Mouse (Mus musculus): ENCODE measurements around the gene Efcab10. TPM values are rescaled to one million over a fixed set of nuclear protein-coding genes. Genes with fewer than 3 reads are reported as not detected.

Gene Efcab10
- 1 to 10 TPM; 3.2 to 3.5 TPM for total RNA-seq (2021)
- long read RNA-seq, transcript Efcab10-201 (4 exons, 673 nt) = major isoform, 5 of 5 reads
- long read RNA-seq, partial matches to known transcripts = 0 of 5 reads
- long read RNA-seq, other reads (novel, unspliced or antisense) = 0 of 5 reads

DNA sequence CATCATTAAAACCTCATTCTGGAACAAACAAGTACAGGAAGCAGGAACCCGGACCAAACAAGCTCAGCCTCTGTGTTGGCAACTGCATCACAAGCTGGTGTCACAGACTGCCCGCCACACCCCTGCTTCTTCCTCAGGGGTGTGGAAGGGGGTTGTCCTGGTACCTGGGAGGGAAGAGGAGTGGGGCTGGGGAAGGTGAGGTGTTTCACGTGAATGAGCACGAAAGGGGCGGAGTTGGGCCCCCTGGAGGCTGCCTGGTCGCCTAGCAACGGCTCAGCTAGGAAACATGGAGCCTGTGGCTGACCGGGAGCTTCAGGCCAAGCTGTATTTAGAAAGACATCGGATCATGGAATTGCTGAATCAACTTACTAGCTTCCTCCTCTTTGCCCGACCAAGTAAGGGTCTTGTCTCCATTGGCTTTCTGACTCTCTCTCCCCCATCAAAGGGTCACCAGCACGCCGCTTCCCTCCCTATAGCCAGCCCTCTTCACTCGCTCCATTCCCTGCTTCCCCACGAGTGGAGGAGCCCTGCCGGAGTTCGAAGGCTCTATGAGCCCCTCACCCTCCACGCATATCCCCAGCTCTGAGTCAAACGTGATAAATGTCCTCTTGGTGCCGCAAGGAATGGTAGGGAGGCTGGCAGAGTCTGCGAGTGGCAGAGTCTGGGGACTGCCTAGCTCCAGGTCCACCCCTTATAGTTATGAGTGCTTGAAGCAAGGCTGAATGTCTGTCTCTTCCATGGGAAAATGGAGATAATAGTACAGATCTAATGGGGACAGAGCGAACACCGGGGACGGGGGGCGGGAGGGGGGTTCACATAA is at the start of gene Efcab10:
Gene Efcab10 (plus strand): TSS at position 51 of the 820 bp plus-strand sequence.
- peak; percentile 58 to 77 for DNase-seq (ENCODE audit: low spot score in 2 of 2)

DNA sequence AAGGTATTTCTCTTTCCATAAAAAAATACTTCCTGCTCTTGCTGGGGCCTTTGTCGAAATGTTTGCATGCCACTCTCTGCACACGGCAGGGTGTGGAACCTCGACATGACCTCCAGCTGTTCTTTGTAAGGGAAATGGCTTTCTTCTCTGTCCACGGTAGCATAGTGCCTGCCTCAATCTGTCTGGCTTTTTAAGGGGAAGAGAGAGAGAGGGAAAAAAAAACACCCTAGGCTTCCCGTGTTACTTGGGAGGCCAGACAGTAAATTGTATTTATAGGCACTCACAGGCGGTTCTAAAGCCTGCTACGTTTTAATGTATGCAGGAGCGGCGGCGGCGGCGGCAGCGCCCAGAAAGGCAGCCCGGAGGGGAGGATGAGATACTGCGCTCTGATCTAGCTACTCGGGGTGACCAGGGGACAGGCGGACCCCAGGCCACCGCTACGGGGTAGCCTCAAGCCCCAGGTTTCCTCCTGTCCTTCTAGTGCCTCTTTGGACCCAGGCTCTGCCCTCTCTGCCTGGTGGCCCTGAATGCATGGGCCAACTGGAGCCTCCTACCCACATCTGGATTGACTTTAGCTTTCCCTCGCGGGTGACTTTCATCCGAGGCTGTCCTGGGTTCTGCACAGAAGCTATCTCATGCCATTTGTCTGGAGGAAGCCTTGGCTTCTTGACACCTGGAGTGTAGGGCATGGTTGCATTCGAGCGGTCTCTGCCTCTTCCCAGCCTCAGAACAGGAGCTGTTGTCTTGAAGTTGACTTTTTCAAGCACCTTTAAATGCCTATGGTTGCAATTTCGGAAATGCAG is 49.5 kb upstream of the Efcab10 start:
- DNase-seq (ENCODE audit: low spot score in 2 of 2) = no peak

DNA sequence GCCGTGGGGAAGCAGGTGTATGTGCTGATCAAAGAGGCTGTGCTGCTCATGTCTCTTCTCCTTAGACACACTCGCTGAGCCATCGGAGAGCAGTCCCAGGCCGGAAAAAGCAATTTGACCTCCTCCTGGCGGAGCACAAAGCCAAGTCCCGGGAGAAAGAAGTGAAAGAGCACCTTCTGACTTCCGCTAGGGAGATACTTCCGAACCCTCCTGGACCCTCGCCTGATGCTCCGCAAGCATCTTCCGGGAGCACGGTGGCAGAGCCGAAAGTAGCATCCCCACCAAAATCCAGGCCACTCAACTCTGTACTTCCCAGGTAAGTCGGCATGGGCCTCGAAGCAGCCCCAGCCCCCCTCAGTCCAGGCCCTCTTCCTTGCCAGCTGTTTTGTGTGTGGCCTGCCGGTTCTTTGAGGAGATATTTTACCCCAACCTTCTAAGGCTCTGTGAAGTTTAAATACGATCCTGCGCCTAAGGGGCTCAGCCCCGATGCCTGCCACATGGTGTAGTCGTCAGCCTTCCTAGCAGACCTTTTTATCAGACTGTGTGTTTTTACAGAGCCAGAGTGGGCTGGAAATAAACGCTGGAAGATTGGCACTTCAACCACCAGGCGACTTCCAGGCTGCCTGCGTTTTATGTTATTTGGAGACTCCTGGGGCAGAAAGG is 48.8 kb upstream of the Efcab10 start:
- no peak for DNase-seq (ENCODE audit: low spot score in 2 of 2)

DNA sequence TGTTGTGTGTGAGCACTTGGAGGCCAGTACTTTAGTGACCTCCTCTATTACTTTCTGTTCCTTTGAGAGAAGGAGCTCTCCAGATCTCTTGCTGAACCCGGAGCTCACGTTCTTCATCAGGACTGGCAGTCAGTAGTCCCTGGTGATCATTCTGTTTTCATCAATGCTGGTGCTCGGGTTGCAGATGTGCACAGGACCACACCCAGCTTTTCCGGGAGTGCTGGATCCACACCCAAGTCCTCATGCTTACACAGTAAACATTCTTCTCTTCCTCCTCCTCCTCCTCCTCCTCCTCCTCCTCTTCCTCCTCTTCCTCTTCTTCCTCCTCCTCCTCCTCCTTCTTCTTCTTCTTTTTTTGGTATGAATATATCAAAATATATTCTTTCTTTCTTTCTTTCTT is 42.0 kb upstream of the Efcab10 start:
- no peak for DNase-seq (ENCODE audit: low spot score in 2 of 2)

DNA sequence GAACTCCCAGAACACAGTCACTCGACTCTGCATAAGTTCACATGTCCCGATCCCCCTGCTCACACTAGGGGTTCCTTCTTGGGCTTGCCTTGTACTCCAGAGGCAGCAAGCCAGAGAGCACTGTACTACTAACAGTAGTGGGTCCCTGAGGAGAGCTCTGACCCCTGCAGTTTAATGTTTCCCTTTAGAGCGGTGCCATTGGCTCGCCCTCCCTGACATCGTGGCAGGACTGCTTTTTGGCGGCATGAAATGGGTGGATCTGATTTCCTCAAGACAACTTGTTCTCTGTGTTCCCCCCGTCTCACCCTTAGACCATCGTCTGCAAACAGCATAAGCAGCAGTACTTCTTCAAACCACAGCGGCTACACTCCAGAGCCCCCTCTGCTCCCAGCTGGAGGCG is 36.3 kb upstream of the Efcab10 start:
- no peak for DNase-seq (ENCODE audit: low spot score in 2 of 2)

DNA sequence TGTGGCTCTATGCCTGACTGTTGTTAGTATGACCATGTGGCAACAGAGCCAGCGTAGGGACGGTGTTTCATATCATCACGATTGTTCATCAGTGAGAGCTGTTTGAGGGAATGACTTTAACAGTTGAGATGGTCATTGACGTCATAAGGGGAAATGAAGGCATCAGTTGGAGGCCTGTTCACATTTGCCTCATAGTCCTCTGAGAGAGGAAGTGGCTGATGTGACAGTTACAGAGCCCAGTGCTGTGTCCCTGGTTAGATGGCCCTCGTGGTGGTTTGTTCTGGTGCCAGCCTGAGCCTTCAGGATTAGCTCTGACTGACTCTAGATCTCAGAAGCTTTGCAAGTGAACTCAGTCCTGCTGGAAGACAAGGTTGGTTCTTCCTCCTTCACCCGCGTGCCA is 35.4 kb upstream of the Efcab10 start:
- no peak for DNase-seq (ENCODE audit: low spot score in 2 of 2)

DNA sequence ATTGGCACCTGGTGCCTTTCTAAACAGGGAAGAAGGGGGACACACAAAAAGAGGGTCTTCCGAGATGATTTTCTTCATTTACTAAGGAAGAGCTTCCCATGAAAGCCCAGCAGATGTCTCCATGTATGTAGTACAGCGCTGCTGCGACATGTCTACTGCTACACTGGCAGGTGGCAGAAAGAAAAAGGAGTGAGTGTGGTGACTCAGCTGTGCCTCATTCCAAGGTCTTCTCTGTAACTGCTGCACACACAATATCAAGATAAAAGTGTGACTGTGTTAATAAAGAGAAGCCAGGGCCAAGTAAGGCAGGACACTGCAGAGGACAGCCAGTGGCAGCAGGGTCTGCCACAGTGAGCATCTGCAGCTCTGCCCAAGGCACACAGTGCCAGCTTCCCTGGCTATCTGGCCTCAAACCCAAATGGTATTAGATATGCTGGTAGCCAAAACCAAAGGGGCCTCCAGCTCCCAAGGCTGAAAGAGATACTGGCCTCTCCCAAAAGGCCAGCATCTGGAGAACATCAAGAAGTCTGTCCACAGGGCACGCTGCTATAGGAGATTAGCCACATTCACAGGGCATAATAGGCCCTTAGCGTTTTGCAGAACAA is 34.7 kb upstream of the Efcab10 start:
- DNase-seq (ENCODE audit: low spot score in 2 of 2) = peak in 1 of 2 experiments; percentile 31

DNA sequence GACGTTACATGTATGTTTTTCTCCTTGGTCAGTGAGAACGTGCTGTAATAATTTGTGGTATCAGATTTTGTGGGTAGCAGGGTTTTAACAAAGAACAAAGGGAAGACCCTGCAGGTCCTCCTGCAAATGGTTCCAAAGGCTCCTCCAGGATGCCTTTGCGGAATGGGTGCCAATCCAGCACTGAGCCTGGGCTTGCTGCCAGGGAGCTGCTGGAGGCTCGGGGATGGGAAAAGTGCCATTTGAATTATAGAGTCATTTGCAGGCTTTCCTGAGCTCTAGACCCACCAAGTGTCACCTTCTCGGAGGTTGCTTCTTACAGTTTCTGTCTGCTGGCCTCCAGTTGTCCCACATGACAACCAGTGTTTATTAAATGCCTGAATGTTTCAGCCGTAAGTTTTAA is 33.9 kb upstream of the Efcab10 start:
- peak; percentile 65 to 84 for DNase-seq (ENCODE audit: low spot score in 2 of 2)

DNA sequence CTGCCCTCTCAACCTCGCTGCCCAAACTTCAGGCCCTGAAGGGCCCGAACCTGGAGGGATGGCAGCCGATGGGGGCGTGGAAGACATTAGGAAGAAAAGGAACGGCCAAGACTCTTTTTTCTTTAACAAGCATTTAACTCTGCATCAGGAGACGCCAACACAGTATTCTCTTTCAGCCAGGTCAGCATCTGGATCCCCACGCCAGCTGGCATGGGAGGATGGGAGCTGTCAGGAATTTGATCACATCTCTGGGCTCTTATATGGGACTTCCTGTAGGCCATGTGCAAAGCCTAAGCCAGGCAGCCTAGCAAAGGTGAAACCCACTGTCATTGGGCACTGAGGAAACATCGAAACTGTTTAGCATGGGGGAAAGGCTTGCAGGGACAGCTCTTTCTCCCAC is 30.1 kb upstream of the Efcab10 start:
- DNase-seq (ENCODE audit: low spot score in 2 of 2) = no peak

DNA sequence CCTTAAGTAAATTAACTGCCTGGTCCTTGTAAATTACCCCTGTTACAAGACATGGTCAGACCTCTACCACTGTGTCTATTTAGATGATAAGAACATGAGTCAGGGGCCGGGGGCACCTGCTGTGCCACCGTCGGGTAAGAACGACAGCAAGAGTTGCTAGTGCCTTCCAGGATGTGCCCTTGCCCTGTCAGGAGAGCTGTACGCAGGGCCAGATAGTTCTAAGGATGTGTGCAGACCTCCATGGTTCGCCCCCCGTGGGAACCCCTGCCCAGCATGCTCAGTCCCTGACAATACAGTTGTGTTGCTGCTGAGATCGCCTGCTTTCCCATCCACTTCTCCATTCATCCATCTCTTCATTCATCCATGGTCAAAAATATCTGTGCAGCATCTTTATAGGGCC is 29.5 kb upstream of the Efcab10 start:
- DNase-seq (ENCODE audit: low spot score in 2 of 2) = no peak

DNA sequence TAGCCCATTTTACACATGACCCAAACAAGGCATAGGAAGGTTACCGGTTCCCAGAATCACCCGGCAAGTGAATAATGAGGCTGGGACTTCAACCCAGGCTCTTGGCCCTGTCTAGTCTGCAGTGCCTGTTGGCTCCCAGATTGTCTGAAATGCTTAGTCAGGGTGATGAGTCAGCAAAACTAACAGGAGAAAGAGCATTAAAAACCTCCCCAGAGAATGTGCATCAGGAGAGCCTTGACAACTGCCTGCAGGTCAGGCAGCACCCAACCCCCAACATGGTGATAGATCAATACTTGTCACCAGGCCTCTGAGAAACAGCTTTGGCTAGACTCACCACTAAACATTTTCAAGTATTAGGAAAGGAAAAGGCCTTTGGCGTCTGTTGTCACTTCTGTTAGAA is 25.1 kb upstream of the Efcab10 start:
- no peak for DNase-seq (ENCODE audit: low spot score in 2 of 2)

DNA sequence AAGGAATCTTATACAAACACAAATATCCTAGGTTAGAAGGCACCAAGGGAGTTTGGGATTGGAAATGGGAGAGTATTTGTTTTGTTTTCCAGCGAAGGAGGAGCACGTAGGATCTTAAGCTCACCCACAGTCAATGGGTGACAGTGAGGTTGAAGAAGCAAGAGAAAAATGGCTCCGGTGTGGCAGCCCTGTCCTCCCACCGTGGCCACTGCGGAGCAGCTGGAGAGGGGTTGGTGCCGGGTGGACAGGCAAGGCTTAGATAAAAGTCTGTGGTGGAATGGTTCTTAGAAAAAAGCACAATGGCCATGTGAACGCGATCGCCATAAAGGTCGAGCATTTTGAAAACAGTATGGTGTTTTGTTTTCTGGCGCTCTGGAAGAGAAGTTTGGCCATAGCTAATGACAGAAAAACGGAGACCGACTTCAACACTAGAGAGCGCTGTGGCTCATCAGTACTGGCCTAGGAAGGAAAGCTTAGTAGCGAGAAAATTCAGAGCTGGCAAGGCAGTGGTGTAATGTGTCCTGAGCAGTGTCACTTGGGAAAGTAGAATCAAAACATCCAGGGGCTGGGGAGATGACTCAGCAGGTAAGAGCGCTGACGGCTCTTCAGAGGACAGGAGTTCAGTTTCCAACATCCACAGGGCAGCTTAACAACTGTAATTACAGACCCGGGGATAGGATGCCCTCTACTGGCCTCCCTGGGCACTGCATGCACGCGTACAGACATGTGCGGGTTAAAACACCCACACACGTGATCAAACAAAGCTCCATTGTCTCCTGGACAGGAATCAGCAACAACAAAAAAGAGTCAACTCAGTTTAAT is 14.8 kb upstream of the Efcab10 start:
- DNase-seq (ENCODE audit: low spot score in 2 of 2) = peak; percentile 55 to 85

DNA sequence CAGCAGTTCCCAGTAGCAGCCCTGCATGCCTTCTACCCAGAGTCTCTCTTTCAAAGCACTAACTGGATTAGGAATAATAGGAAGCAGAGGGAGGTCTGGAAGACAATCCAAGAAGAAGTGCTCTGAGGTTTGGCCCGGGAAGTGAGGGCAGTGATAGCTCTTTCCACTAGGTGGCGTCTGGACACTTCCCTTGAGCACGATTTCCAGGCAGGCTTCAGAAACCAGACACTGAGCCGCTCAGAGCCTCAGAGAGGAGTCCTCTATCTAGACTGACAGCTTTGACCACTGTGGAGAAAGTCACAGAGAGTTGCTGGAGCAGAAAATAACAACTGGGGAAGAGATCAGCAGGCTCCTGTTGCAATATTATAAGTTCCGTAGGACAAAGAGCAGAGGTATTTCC is 5.8 kb upstream of the Efcab10 start:
- DNase-seq (ENCODE audit: low spot score in 2 of 2) = peak; percentile 61 to 89

DNA sequence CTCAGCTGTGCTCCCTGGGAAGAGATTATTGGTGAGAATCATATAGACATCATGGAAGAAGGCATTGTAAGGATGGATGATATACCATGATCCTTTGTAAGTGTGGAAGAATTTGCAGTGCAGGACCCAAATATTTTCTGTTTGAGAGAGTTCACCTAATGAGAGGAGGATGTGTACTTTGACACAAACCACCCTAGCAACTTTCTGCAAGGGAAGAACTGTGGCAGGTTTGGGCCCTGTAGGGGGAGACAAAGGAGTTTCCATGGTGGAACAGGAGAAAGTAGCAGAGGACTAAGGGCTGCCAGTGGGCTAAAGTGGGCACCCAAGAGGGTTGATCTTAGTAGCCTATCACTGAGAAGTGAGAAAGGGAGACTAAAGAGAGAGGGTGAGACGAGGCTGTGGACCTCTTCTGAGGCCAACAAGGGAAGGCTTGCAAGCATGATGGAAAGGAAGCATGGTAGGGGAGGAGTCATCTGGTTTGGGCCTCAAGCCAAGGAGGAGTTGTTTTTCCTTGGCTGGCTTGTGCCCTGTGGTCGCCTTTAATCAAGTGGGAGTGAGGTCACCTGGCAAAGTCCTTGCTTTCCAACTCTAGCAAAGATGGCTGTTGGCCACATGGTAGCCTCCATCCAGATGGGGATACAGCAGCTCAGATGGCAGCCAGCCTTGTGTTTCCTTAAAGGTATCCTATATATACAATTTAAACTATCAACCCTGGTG is 3.7 kb upstream of the Efcab10 start:
- DNase-seq (ENCODE audit: low spot score in 2 of 2) = no peak

DNA sequence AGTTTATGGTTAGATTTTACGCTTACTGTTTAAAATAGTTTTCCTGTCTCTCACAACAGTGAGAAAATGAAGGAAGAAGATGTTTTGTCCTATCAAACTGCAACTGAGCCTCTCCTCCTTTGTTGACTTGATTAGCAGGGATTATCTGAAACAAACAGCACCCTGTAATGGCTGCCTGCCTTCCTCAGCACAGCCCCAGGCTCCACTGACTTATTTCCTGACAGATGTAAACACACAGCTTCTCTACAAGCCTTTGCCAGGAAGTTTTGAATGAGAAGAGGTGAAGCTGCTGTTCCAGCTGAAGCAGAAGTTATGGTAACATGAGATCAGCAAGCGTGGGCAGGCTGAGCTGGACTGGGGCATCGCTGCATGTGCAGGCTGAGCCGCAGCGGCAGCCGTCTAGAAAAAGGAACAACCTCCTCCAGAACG is 8.6 kb downstream of the Efcab10 start:
- DNase-seq (ENCODE audit: low spot score in 2 of 2) = no peak

DNA sequence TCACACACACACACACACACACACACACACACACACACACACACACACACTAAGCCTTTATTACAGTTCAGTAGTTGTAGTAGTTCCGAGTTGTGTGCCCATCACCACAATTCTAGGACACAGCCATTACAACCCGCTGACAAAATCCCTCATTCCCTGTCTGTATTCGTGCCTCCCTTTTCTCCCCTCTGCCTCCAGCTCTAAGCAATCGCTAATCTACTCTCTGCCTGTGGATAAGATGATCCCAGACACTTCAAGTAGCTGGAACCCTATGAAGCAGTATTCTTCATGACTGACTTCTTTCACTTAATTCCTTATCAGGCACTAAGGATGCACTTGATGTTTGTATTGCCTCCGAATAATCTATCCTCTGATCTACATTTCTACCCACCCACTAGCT is 10.3 kb downstream of the Efcab10 start:
- no peak for DNase-seq (ENCODE audit: low spot score in 2 of 2)

DNA sequence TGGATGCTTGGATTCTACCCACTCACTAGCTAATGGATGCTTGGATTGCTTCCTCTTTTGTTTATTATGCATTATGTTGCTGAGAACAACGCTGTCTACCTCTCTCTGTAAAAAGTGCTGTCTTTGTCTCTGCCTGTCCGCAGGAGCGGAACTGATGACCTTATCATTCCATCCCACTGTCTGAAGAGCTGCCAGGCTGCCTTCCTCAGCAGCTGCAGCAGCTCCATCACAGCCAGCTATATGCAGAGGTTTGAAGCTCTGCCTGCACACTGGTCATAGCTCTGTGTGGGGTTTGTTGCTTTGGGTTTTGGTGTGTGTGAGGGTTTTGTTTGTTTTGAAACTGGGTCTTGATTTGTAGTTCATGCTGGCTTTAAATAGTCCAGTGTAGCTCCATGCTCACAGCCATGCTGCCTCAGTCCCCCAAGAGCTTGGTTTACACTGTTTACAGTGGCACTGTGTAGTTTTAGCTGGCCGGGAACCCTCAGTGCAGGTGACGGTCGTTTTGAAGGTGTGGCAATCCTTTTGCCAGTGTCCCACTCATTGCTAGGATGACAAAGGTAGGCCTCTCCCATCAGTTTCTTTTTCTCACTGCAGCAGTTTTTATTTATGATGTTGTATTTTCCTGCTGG is 10.9 kb downstream of the Efcab10 start:
- DNase-seq (ENCODE audit: low spot score in 2 of 2) = peak in 1 of 2 experiments; percentile 23

DNA sequence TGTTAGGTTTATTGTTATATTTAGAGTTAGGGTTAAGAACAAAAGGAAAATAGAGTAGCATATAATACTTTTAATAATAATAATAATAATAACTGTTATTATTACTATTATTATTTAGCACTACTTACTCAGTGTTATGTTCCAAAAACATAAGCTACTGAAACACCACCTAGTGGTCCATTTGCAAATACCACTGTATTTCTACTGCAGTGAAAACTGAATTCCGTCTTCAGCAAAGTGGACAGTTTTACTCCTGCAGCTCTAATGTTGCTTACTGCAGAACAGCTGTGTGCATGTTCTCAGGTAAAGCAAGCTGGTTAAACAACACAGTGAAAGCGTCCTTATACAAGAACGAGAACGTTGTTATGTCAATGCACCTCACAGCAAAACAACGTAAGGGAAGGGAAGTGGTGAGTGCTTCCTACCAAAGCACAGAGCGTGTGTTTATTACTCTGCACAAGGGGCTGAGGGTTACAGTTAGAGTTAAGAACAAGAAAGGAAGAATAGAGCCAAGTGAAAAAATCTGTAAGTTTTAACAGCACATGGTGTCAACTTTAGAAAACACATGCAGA is 17.0 kb downstream of the Efcab10 start:
- peak in 1 of 2 experiments; percentile 37 for DNase-seq (ENCODE audit: low spot score in 2 of 2)

DNA sequence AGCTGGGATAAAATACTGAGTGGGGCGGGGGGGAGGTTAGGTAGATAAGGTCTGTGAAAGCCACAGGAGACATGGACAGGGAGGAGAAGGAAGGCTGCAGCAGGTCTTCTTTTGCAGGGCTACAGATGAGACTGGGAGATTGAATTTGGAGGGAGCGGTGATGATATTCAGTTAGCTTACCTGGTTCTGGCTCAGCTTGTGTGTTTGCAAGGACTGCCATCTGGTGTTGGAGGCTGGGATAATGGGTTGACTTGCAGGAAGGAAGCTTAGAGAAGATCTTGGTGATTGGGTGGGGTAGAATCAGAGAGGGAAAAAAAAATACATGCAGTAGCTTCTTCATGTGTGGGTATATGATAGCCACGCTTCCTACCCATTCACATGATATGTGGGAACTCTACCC is 29.7 kb downstream of the Efcab10 start:
- peak; percentile 31 to 77 for DNase-seq (ENCODE audit: low spot score in 2 of 2)

All from layer of hippocampus, adult 18-20 months (tissue).